Mouse (Mus musculus) spleen, postnatal 14 days (tissue): ENCODE data around the gene Prn.

Source experiments
- DNase-seq, 2 experiments: peaks; one replicate each; pipeline ENCODE4 v3.0.0; 2021 to 2022; ENCODE audit warnings: low spot score in 2 of 2

Prn gene

GRCm38 (mm10) chr2:131909683-131910572, at the start of gene Prn, which contains the start of gene Prnp:
Prn (plus strand) TSS chr2:131909957.
Prnp (plus strand) TSS chr2:131909928.
- peak; percentile 86 to 87 for DNase-seq

GRCm38 (mm10) chr2:131862617-131863275, 47.0 kb upstream of the Prn start:
- no peak for DNase-seq

DNA sequence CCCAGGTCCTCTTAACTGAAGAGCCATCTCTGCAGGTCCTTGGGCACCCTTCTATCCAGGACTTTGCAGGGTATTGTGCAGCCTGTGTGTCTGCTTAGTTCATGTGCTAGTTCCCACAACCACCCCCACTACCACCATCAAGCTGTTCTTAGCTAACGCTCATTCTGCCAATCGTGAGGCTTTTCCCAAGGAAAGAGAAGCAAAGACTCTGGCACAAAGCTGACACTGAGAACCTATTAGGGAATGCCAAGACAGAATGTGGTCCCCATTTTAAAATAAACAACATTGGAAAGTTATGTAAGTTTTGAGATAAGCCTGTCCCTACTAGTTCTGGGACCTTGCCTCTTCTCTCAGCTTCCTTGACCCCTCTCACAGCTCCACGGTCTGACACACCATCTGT, 46.3 kb upstream of the Prn start:
- no peak for DNase-seq

DNA sequence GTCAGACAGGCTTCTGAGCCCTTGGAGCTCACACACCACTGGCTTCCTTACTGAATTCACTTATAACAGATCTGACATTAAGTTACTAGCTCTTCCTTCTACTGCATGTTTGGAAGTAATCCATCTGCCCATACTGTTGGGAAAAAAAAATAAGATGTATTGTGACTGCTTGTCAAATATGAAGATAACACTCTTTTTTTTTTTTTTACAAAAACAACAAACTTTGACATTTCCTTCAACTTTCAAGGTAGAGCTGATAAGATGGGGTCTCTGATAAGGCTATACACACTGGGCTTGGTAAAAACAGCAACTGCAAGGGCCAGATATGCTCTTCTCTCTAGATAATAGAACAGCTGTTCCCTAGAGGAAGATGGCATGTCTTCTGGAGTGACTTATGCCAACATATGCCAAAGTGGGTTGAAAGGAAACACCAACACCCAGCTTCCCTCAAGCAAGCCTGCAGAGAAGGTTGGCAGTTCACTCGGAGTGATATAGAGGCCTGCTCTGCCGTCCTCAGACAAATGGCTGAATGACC, 45.4 kb upstream of the Prn start:
- DNase-seq: no peak

- DNase-seq: no peak
Measured at GRCm38 (mm10) chr2:131866676-131867075, 43.1 kb upstream of the Prn start.

DNA sequence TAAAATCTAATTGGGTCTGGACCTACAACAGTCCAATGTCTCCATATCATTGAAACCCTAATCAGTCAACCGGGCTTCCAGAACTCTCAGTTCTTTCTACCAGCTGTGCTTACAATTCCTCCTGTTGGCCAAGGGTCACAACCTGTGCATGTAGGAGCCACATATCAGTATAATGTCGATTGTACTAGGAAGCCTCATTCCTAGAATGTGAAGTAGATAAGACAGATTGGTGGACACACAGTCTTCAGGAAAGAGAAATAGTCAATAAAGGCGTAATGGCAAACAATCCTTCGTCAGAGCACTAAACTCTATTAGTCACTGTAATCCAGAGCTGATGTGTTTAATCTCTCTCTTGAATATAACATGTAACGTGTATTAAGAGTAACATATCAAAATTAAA, 40.8 kb upstream of the Prn start:
- no peak for DNase-seq

GRCm38 (mm10) chr2:131873376-131873775, 36.4 kb upstream of the Prn start:
- no peak for DNase-seq

DNA sequence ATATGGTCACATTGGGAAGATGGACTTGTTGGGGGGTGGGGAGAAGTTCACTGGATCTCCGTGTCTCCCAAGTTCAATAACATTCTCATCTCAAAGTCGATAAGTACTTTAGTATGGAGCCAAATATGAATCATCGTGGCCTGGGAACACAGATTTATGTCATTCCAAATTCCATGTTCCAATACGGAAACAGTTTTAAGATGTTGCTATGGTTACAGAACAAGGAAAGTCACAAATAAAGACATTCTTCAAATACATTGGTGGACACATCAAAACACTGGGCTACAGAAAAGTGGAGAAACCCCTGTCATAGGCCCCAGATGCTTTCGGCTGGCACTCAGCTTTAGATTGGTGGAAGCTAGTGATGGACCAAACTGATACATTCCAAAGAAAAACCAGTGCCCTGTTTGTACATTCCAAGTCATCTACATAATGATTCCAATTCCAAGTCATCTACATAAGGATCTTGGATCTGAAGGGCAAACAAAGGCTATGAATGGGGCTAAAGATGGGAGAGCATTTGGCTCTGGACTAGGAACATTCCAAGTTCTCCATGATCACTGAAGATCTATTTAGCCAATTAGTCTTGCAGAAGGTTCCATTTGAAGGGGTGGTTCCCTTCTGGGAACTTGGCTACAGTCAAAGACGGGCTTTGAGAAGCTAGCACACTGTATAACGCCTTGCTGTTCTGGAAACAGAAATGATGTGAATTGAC, 33.0 kb upstream of the Prn start:
- DNase-seq: no peak

DNA sequence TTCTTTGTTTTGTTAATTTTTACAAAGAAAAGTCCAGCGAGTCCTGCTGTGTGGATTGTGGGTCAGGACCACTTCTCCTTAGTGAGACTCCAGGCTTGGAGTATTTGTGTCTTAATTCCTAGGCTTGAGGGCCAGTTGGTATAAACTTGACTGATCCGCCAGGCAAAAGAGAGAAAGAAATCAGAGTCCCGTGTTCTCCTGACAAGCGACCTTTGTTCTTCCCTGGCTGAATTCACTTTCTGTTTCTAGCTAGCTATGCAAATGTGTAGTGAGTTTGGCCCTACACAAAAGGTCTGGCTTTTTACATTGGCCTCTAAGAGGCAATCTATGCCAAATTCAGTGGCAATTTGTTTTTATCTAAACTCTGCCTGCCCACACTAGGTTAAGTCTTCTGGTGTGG, 28.0 kb upstream of the Prn start:
- no peak for DNase-seq

GRCm38 (mm10) chr2:131883136-131883535, 26.6 kb upstream of the Prn start:
- DNase-seq: no peak

DNA sequence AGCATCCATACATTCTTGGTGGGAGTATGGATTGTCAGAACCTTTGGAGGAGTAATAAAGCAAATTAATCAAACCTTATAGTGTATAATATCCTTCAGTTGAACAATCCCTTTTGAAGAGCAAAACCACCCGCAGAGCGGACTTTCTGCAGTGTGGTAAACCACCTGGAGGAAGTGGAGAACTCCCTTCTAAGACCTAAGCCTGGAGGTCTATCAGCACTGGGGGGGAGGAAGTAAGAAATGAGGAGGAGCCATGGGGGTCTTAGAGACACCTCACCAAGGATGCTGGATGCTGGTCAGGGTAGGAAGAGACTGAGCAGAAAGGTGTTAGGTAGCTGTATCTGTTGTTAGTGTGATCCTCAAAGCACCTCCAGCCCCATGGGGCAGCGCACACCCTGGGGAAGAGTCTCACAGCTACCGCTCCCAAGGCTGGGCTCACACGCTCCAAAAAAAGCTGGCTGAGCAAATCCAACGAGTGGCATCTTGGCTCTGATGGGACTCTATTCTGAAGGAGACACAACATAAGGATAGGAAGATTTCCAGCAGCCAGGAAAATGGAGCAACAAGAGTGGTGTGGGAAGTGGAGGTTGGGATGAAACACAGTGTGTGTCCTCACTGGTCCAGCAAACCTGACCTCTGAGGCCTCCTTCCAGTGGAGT, 23.1 kb upstream of the Prn start:
- DNase-seq: no peak

DNA sequence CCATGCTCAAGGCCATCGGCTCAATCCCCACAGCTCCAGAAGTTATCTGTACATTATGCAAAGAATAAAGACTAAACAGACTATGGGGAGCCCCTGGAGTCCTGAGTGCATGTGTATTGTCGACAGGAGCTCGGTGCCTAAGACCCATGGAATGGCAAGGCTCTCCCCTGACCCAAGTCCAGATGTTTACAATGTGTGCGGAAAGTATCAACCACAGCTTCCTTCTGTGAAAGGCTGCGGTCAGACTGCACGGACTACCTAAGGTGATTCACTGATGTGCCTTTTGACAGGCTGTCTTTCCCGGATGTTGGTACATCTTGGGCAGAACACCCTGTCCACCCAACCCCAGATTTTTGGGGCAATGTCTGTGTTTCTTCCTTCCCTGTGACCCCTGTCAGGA, 21.5 kb upstream of the Prn start:
- DNase-seq: no peak

DNA sequence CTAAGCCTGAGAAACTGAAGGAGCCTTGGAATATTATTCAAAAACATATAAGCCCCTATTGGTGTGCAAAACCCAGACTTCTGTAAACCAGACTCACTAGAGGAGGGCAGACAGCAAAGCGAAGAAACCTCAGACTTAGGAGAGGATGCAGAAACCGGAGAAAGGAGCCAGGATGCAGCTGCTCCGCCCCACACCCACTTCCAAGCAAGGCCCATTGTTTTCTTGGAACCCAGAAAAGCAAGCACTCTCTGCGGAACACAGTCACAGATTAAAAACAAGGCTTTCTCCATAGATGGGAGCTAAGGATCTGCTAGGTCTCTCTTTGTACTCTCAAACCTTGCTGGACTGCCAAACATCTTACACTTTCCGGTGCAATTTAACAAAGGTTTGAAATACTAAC, 17.2 kb upstream of the Prn start:
- no peak for DNase-seq

GRCm38 (mm10) chr2:131895106-131895505, 14.7 kb upstream of the Prn start:
- DNase-seq: no peak

DNA sequence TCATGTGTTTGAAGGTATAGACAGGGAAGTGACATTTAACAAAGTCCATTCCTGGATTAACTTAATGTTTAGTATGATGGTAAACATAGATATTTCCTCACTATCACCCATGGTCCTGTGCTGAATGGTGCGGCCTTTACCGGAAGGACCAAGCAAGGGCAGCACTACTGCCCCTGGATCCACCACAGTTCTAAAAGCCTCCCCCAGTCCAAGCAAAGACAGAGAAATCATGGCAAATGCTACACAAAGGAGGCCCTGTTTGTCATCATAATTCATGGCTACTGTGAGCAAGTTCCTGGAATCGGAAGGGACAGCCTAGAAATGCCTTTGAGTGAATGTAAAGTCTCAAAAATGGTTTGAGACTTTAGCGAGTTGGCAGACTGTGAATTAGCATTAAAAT, 13.7 kb upstream of the Prn start:
- DNase-seq: no peak

DNA sequence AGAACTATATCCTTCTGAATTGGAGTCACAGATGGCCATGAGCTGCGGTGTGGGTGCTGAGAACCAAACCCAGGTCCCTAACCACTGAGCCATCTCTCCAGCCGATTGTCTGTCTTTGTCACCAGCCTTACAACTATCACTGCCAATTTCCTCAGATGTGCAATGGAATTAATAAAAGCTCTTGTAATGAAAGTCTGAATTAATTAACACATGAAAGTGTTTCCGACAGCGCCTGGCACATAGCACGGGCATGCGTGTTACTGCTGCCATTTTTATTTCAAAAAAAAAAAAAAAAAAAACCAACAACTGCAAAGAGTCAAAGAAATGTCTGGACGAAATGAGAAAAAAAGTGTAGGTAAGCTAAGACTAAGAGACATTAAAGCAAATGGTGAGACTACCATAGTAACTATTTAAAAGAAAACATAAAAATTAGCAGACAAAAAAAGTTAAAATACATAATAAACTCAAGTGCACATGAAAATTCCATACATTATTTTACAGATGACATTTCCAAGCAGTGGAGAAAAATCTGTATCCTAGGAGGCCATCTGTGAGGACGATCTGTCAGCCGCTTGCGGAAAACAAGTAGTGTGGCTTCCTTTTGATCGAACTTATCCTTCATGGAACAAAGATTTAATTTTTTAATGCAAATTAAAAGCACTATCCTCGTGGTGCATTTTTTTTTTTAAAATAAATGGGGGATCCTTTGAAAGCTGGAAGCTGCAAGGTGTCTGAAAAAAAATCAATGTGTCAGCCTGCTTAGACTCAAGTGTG, 12.2 kb upstream of the Prn start:
- no peak for DNase-seq

- no peak for DNase-seq
Measured at GRCm38 (mm10) chr2:131902423-131902822, 7.3 kb upstream of the Prn start.

DNA sequence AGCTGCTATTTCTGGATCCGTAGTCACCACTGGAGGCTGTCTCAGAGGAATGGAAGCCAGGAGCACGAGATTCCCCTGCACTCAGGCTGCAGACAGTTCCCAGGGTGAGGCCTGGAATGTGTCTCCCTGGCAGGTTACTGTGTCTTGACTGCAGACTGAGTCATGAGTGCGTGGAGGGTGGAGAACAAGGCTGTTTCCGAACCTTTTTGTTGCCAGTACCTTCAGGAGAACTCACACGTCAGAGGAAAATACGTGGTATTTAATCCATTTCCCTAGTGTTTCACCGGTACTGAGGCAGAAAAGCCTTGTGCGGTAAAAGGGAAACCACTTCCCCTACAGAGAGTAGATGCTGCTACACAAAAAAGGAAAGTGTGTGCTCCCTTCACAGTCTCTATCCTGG, 6.9 kb upstream of the Prn start:
- DNase-seq: no peak

DNA sequence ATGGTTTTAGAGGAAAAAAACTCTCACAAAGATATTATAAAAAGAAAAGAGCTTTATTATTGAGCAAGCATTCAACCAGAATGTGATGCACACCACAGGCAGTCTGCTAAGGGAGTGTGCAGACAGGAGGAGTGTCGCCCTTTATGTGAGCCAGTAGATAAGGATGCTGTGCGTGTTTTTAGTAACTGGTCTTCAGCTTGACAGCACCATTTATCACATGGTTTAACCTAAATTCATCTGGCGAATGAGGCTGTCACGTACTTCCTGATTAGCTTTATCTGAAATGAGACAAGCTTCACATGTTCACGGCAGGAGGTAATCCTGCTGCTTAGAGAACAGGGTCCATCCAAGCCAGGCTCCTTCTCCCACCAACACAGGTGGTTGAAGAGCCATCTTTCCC, 4.7 kb upstream of the Prn start:
- no peak for DNase-seq

DNA sequence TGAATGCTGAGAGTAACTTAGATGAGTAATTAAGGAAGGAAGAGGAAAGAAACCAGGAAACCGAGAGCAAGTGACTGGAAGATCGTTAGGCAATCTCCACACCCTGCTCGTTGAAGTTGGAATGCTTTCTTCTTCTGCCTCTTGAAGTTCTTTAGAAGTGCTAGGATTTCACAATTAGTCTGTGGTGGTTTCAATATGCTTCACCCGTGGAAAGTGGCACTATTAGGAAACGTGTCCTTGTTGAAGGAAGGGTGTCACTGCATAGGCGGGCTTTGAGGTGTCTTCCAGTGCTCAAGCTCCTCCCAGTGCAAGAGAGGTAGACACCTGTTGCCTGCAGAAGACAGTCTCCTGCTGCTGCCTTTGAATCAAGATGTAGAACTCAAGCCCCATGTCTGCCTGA, 4.0 kb upstream of the Prn start:
- DNase-seq: no peak

DNA sequence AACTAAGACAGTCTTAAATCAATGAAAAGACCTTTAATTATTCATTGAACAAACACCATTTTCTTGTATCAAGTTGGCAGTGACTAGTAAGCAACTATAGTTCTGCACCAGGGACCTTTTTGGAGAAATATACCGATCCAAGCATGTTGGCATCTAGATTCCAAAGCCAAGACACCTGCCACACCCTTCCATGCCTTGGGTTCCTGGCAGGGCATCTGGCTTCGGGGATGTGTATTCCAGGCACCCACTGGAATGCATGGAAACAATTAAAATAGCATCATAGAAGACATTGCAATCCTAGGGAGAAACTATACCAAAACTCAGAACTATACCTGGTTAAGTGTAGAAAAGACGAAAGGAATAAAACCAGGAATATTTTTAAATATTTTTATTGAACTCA, 3.5 kb upstream of the Prn start:
- no peak for DNase-seq
